Mouse (Mus musculus): ENCODE data around the gene Efl1.
"Not testable (repeated sequence)": the region's sequence is repeated elsewhere in the genome, so short reads cannot be mapped to it uniquely, and the experiment has no call there.

Efl1 gene

DNA sequence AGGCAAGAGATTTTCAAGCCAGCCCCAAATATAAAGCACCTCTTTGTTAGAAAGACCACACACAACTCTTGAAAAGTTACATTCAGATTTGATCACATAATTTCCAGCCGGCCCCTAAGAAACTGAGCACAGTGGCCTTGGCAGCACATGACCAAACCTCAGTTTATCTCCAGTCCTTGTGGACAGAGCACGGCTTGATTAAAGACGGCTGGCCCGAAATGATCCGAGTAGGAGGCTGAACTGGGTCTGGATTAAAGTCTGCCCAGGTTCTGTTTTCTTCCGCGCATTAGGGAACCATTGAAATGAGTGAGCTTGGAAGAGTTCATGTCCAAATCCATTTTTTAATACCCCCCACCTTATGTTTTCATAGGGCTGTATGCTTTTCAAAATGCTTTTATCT is 72.1 kb downstream of the Efl1 start:
- no peak for DNase-seq

DNA sequence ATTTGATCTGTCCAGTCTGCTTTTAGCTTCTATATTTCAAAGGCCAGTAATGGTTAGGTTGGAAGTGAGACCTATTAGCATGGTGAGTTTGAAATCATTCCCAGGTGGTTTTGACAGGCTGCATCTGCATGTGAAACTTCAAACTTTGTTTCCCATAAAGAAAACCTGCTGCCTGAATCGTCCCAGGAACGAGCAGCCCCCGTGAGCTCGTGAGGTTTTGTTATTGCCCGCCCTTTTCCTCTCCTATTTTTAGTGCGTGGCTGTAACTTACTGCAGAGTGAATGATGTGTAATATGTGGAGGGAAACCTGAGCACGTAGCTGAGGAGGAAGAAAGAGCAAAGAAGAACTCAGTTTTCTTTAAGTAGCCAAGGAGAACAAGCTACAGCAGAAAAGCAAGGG is 72.5 kb downstream of the Efl1 start:
- DNase-seq, result no peak

DNA sequence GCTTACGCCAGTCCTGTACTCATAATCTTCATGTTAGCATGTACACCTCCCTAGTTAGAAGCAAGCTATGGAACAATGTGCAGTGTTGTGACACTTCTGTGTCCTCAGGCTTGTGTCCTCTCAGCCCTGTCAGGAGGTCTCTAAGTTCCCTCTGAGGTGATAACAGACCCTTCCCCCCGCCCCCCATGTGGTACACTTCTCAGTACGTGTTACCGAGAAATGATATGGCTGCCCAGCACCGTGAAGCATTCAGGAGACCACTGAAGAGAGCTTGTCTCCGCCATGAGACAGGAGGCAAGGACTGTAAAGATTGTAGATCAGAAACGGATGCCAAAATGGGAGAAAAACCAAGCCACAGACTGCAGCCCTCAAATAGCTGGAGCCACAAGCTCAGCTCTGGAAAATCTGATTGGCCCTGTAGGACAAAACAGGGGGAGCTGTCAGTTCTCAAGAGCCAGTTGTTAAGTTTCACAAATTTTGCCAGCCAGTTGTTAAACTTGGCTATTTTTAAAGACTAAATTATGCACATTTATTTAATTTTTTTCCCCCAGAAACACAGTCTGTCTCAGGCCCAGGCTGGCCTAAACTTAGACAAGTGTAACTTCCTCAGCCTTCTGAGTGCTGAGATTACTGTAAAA is 74.2 kb downstream of the Efl1 start:
- DNase-seq, result no peak

DNA sequence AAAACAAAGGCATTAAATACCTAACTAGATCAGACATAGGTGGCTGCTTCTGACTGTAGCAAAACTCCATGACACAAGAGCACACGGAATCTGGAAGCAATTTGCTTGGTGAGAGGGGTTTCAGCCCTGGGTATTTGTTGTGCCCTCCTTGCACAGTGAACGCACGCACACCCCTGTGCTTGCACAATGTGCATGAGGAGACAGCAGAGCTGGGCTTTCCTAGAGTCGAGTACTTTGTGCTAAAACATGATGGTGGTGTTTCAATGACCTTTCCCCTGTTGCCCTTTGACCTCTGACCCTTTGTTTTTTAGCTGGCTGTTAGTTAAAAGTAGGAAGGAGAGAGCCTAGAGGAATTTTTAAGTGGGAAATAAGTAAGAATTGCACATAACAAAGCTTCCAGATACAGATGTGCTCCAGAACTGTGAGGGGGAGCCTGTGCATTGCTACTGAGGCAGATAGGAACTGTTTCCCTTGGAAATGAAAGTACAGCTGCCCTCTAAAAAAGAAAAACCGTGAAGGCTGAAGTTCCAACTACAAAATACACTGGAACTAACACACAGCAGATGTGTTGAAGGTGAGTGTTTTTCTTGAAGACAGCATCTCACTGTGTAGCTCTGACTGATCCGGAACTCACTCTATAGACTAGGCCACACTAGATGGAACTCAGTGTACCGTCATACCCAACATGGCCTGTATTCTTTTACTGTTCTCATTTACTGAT is 74.9 kb downstream of the Efl1 start:
- no peak for DNase-seq

DNA sequence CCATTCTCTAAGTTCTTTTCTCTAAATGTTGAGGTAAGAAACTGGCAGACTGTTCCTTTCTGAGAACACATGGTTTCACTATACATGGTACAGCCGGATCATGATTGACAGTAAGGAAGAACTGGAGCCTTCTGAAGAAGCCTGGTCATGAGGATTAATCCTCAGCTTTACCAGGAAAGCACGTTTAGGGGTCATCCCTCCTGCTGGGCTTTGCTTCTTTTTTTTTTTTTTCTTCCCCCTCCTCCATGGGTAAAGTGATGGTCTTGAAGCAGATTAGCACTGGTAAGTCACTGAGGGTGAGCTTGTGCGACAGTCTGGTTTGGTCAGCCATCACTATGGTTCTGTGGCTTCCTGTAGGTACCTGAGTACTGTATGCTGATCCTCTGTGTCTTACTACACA is 76.1 kb downstream of the Efl1 start:
- DNase-seq, result no peak

DNA sequence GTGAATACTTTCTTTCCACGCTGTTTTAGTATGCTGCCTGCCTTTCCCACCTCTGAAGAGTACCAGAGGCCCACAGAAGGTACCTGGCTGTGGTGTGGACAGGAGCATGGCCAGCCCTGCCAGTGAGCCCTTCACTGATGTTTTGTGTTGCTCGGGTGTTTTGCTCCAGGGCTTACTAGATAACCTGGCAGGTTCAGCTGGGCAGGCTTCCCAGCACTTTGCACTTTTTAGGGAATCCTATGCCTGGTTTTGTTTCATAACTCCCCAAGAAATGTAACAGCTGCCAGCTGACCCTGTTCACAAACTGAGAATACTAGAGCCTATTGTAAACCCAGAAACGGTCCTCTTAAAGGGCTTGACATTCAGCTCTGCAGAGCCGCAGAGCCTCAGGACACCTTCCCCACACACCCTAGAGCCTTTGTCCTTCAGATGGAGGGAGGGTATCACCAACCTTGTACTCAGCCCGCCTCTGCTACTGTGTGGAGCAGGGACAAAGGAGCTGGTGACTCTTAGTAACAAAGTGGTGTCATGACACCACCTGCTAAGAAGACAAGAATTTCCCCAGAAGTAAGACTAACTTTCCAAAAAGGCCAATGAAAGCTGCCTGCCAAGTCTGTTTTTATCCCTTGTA is 76.7 kb downstream of the Efl1 start:
- DNase-seq, result no peak

DNA sequence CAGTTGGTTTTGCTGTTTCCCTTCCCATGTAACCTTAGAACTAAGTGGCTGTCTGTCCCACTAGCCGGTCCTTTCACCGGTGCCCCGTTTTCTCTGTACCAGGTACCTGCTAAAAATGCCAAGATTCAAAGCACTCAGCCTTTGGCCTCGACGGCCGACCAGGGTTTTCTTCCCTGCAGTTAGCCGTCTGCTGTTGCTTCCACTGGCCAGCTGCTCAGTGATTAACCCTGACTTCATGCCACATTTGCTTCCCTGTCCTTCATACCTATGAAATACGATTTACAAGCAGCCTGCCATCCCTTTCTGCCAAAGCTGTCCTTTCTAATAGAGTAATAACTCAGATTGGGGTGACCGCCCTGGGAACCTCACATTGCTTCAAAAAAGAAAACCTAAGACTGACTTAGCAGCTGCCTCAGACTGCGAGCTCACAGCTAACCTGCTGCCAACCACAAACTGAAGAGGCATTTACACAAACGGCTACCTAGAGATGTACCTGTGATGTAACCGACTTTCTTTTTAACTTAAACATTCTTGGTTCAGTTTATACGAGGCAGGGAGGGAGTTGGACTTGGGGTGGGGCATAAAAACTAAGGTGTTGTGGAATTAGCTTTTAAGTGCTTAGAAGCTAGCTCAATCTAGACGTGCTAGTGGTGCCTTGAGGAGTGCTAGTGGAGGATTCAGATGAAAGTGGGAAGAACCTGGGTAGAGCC is 77.5 kb downstream of the Efl1 start:
- no peak for DNase-seq

DNA sequence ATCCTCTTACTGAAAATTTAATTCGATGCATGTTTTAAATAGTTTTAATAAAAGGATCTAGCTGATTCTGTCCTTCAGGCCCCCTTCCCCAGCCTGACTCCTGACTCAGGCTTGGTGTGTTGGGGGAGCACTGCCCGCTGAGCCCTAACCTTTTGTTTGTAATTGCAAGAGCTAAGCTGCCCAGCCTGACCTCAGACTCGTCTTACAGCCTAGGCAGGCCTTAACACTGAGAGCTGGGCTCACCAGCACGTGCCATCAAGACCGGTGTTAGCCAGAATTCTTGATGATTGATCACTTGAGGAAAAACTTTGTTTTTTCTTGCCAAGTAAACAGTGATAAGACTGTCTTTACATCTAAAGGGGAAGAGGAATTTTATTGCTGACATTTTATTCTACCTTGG is 78.7 kb downstream of the Efl1 start:
- DNase-seq, result no peak

DNA sequence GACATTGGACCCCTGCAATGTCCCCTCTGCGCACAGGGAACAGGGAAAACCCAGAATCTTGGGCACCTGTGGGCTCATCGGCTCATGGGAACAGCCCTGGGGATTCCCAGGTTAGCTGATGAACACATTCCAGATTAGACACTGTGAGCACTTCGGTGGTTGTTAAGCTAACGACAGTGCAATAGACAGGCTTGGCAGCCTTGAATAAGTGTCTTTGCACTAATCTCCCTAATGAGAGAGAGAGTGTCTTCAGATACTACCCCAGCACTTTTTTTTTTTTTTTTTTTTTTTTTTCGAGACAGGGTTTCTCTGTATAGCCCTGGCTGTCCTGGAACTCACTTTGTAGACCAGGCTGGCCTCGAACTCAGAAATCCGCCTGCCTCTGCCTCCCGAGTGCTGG is 80.6 kb downstream of the Efl1 start:
- not testable (repeated sequence) for DNase-seq

DNA sequence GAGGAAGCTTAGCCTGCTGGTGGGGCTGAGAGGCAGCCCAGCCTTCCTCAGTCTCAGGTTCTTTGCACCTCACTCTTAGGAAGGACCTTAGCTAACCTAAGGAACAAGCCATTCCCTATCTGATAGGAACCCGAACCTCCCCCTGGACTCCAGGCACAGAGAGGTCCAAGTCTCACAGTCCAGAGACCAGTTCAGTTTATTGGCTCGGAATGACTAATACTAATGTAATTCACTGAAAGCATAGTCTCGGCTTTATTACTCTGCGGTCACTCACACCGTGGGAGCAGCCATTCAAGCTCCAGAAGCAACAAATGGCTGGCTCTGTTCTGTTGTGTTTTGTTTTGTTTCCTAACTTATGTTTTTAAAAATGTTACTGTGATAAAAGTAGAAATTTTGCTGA is 84.7 kb downstream of the Efl1 start:
- DNase-seq, result no peak

DNA sequence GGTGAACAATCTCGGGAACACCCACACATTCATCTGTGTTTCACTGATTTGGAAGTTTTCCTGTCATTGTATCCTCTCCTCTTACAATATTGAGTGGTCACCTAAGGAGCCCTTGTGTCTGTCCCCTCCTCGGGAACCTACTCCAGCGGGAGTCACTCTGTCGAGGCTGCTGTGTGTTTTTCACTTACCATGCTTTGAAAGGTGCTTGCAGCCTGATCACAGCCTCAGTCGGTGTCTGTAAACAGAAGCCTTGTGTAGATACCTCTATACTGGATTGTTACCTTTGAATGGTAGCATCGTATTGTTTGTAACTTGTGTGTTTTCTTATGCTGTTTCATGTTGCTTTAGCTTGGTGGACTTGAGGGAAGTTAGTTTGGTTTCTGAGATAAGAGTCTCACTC is 85.6 kb downstream of the Efl1 start:
- DNase-seq, result no peak

DNA sequence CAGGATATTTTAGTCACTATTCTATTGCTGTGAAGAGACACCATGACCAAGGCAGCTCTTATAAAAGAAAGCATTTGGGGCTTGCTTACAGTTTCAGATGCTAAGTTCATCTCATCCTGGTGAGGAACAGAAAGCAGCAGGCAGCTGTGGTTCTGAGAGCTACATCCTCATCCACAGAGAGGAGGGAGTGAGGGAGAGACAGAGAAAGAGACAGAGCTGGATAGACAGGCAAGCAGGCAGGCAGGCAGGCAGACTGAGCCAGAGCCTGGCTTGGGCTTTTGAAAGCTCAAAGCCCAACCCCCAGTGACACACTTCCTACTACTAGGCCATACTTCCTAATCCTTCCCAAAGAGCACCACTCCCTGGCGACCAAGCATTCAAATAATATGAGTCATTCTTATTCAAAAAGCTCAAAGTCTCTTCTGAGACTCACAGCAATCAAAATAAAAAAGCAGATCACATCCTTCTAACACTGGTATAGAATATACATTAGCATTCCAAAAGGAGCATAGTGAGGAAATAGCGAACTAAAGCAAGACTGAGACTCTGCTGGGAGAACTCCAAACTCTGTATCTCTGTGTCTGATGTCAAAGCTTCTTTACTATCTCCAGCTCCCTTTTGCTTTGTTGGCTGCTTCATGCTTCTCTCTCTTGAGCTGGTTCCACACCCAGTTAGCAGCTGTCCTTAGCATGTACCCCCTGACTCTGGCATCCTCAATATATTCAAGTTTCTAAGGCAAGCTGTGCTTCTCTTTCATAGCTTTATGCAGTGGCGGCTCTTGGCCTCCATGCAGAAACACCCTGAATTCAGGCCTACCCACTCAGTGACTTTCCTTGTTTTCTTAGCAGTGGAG is 86.6 kb downstream of the Efl1 start:
- DNase-seq, result no peak

DNA sequence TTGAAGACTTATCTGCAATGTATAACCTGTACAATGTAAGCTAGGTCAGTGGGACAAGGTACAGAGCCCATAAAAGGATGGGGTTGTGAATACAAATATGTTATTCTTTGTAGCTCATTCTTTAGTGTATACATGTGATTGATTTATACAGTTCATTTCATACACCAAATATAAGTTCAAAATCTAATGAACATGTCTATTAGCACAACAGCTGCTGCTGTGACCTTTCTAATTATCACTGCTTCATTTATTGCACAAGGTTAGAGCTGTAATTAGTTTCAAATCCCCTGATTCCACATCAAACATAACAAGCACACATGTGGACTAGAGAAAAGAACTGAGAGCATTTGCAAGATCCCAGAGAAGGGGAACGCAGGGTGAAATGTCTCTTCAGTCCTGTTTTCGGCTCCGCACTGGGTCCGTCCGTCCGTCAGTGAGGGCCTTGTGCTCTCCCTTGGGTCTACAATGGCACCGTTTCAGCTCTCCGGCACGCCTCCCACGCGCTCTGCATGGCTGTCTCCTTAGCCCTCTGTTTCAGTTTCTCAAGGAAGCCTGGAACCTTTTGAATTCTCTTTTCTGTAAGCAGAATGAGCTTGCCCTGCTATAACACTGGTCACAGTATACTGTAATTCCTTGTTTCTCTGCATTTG is 94.8 kb downstream of the Efl1 start:
- DNase-seq, result no peak

DNA sequence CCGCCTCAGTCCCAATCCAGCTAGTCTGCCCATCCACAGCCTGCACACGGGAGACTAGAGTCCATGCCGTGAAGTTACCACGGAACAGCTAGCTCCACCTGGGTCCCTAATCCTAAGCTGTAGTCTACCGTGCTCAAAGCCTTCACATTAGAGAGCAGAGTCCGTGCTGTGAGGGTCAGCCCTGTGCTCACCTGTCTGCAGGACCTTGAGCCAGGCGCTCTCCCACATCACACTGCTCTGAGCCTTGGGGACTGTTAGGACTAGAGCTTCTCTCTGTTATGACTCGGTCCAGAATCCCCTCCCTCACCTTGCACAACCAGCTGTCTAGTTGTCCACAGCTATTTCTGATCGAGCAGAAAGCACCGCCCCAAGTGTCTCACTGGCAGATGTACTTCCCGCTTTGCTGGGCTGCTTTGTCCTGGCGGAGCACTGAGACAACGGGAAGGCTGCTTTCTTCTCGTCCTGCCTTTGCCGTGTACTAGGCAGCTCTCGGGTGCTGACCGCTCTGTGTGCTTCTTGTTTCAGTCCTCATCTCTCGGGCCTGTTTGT is 95.8 kb downstream of the Efl1 start:
- no peak for DNase-seq

DNA sequence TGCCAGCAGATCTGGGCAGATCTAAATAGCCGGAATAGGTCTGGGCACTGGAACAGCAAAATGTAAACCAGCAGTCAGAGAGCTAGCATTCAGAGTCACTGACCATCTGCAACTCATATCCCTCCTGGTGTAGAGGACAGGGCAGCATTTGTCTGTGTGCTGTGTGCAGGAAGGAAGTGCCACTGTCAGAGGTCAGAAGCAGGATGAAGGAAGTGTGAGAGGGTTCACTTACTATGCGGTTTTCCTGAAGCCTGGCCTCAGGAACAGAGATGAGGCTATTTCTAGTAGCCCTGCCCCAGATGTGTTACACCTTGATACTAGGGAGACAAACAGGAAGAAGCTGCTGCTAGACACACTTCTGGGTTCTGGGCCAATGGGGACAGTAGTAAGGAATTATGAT is 100.4 kb downstream of the Efl1 start:
- DNase-seq, result no peak

DNA sequence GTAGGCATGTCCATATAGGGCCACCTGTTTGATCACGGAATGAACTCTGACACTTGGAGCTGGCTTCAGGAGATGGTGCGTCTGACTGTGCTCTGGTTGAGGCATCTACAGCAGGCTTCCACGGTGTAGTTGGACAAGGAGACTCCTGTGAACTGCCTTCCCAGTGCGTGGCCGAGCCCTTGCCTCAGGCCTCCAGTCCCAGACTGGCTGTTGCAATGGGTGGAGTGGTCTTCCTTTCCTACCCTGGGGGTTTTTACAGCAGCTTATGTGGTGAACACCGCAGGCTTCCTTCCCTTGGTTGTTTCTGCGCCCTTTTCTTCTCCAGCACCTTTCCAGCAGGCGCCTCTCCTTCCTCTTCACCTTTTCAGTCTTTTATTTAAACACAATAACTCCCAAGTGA is 100.8 kb downstream of the Efl1 start:
- no peak for DNase-seq

DNA sequence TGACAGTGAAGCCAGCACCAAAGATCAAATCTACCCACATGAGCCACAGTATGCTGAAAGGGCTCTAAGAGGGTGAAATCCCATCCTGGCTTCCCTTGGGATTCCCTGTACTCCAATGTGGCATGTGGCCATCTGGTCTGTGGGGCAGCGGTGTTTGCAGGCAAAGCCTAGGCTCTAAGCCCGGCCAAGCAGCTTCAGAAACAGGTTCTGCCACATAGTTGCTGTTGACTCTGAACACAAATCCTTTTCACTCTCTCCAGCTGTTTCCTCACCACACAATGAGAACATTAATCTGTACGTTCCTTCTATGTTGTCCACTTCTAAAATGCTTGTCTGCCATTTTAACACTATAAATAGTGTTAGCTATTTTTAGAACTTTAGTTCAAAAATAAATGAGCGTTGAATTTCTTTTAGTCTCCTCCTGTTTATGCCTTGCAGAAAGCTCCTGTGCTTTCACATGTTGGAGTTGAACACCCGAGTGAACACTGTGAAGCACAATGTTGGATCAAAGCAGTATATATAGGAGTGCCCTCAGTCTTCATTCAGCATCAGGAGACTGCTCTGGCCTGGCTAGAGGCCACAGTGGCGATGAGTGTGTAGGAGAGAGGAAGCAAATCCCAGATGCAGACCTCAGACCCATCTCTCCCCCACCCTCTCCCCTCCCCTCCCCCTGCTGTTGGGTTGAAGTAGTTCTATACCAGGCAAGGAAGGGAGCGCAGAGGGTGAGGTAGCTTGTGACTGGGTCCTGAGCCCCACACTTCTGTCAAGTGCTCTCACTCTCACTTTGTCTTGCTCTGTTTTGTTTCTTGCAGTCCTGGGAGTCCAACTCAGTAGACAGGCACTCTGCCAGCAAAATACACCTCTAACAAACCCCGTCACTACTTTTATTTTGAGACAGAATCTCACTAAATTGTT is 104.0 kb downstream of the Efl1 start:
- DNase-seq, result no peak

DNA sequence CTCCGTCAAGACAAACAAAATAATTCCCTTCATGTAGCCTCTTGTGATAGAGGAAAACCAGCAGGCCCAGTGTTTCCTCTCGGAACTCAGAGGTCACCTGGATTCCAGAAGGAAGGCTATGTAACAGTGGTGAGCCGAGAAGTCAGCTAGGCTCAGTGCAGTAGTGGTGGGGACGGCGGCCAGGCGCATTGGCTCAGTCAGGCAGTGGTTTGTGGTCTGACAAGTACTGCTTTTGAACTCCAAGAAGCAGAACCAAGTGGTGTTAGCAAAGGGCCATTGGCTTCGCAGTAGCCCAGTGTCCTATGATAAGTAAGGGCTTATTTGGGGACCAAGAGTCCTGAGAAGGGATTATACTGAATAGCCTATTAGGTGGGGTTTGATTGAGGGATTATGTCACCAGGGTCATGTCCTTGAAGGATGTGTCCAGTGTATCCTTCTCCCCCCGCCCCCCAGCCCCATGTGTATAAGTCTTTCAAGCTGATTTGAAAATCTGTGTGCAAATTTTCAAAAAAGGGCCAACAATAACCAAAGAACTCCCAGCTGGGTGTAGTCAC is 107.3 kb downstream of the Efl1 start:
- no peak for DNase-seq

DNA sequence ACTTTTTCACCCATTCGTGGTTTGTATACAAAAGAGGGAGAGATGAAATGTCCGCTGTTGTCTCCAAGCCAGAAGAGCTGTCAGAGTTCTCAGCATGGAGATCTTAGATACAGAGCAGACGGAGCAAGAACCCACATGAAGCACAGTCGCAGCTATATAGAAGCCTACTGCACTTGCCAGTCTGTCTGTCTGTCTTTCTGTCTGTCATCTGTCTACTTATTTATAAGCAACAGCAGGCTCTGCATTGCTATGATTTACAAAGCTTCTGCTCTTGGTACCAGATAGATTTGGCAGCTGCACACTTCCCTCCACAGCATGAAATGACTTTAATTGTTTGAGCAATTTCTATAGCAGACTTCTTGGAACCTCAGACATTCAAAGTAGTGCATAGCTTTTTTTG is 110.1 kb downstream of the Efl1 start:
- no peak for DNase-seq

DNA sequence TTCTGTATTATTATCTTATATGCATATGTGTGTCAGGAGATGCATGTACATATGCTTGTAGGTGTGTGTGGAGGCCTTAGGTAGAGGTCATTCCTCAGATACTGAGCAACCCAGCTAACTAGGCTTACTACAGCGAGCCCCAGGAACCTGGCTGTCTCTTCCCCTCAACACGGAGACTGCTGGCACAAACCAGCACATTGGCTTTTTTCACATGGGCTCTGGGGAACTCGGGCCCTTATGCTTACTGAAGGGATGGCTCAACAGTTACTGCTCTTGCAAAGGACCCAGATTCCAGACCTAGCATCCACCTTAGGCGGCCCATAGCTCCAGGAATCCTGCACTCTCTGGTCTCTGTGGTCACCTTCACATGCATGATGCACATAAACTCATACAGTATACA is 110.7 kb downstream of the Efl1 start:
- no peak for DNase-seq

DNA sequence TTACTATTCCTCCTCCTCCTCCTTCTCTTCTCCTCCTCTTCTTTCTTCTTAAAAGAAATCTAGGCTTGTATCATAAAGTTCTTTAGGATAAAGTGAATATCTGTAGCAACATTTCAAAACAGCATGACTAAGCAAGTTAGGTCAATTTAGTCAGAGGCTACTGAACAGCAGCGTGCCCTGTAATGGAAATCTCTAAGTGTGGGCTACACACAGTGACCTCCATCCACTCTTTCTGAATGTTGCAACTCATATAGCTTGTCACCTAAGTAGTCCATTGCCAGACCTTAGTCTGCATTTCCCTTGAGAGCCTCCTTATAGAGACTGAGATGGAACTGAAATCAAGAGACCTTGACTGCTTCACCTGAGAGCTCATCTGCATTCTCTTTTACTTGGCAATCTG is 116.5 kb downstream of the Efl1 start:
- no peak for DNase-seq

Measured in cerebellum, adult 18-20 months (tissue).